Mouse (Mus musculus) midbrain, embryonic 11.5 days (tissue): Measurements from ENCODE around the gene Adam19. TPM values are rescaled to one million over a fixed set of nuclear protein-coding genes. Genes with fewer than 3 reads are reported as not detected.

Source experiments
- ATAC-seq: fragments of 200-750 bp; cut with Nextera tagmentation; 2 replicates; pipeline ENCODE4 v1.8.0; 2017; ENCODE audit warnings: moderate TSS enrichment, moderate library complexity; ENCODE audit not compliant: low FRiP score
- DNase-seq: peaks from one replicate; pipeline ENCODE4 v3.0.0; 2015; ENCODE audit warnings: low spot score; ENCODE audit errors: missing footprints
- H3K27ac ChIP-seq: fragments of 300-500 bp; sonication (generic); 2 replicates; pipeline ENCODE4 v1.5.1; 2014; ENCODE audit warnings: low read depth, low read length
- H3K27me3 ChIP-seq: fragments of 300-500 bp; sonication (generic); 2 replicates; pipeline ENCODE4 v1.6.1; 2014; ENCODE audit warnings: mild to moderate bottlenecking, low read length, moderate library complexity, mixed read lengths; ENCODE audit not compliant: control insufficient read depth, insufficient read depth
- H3K36me3 ChIP-seq: fragments of 300-500 bp; sonication (generic); 2 replicates; pipeline ENCODE4 v1.6.1; 2014; ENCODE audit warnings: mild to moderate bottlenecking, low read length, moderate library complexity, mixed read lengths; ENCODE audit not compliant: control insufficient read depth, insufficient read depth
- H3K4me1 ChIP-seq: fragments of 300-500 bp; sonication (generic); 2 replicates; pipeline ENCODE4 v1.6.1; 2014; ENCODE audit warnings: low read length; ENCODE audit not compliant: control insufficient read depth, insufficient read depth
- H3K4me2 ChIP-seq: fragments of 300-500 bp; sonication (generic); 2 replicates; pipeline ENCODE4 v1.6.1; 2014; ENCODE audit warnings: mild to moderate bottlenecking, moderate library complexity
- H3K4me3 ChIP-seq: fragments of 300-500 bp; sonication (generic); 2 replicates; pipeline ENCODE4 v1.5.1; 2014; ENCODE audit warnings: low read depth, low read length
- H3K9ac ChIP-seq: fragments of 300-500 bp; sonication (generic); 2 replicates; pipeline ENCODE4 v1.6.1; 2014; ENCODE audit warnings: low read length
- H3K9me3 ChIP-seq: fragments of 300-500 bp; sonication (generic); 2 replicates; pipeline ENCODE4 v1.6.1; 2016; ENCODE audit warnings: low read length; ENCODE audit not compliant: control insufficient read depth
- WGBS: fragments of 180-500 bp; shearing (Covaris S2); extraction: QIAGEN DNeasy Blood & Tissue Kit; methylation state at CpG from one replicate; pipeline ENCODE4 v1.1.7; 2014; 5-methylcytosine and 5-hydroxymethylcytosine counted together
- polyA plus RNA-seq: library from polyadenylated mRNA; unstranded; fragments of >200 nt; fragmentation: Nextera tagmentation; extraction: Ambion mirVana; gene quantifications from 2 replicates; pipeline ENCODE4 v1.2.1, GENCODE M21; 2014

The Adam19 gene
- polyA plus RNA-seq, 1 experiment from 2014 or later = 6.1 TPM

- no peaks in the 10 kb centered on the region for H3K27me3 ChIP-seq
- H3K4me1 ChIP-seq = no peaks in the 10 kb centered on the region
- H3K4me2 ChIP-seq = no peak overlapping the region
- WGBS = 88% methylated on average over 8 of the region's 8 CpGs
- no peak overlapping the region for H3K4me3 ChIP-seq
- H3K9ac ChIP-seq = no peak overlapping the region
- DNase-seq (no peak), ATAC-seq (no peak)
- H3K9me3 ChIP-seq = no peaks in the 10 kb centered on the region
- no peak overlapping the region for H3K27ac ChIP-seq
- no peaks in the 10 kb centered on the region for H3K36me3 ChIP-seq
Measured at GRCm38 (mm10) chr11:46110156-46110944, 54.6 kb downstream of the Adam19 start.

- no peaks in the 10 kb centered on the region for H3K36me3 ChIP-seq
- H3K4me1 ChIP-seq = no peaks in the 10 kb centered on the region
- ATAC-seq (no peak), DNase-seq (no peak)
- 73% methylated on average over 1 of the region's 1 CpGs for WGBS
- H3K9ac ChIP-seq = no peak overlapping the region
- H3K4me3 ChIP-seq = no peak overlapping the region
- no peak overlapping the region for H3K27ac ChIP-seq
- H3K9me3 ChIP-seq = no peaks in the 10 kb centered on the region
- no peaks in the 10 kb centered on the region for H3K27me3 ChIP-seq
- H3K4me2 ChIP-seq = no peak overlapping the region
Measured at GRCm38 (mm10) chr11:46110945-46111287, 55.1 kb downstream of the Adam19 start.

GRCm38 (mm10) chr11:46113211-46113610 is 57.4 kb downstream of the Adam19 start:
- Histone ChIP-seq H3K27ac (no peak overlapping the region), H3K4me3 (no peak overlapping the region), H3K9ac (no peak overlapping the region), H3K36me3 (no peaks in the 10 kb centered on the region), H3K9me3 (no peaks in the 10 kb centered on the region), H3K27me3 (no peaks in the 10 kb centered on the region), H3K4me2 (no peak overlapping the region), H3K4me1 (no peaks in the 10 kb centered on the region)
- DNase-seq (no peak), ATAC-seq (no peak)
- 82% methylated on average over 3 of the region's 3 CpGs for WGBS

GRCm38 (mm10) chr11:46114221-46114620 is 58.4 kb downstream of the Adam19 start:
- ATAC-seq = no peak
- WGBS = 89% methylated on average over 7 of the region's 7 CpGs
- no peak overlapping the region for H3K4me2 ChIP-seq

GRCm38 (mm10) chr11:46115011-46115410 is 59.2 kb downstream of the Adam19 start:
- H3K9ac ChIP-seq = no peak overlapping the region
- H3K27me3 ChIP-seq = no peaks in the 10 kb centered on the region
- no peak for ATAC-seq
- no peak overlapping the region for H3K4me3 ChIP-seq
- H3K4me2 ChIP-seq = no peak overlapping the region
- H3K9me3 ChIP-seq = no peaks in the 10 kb centered on the region
- 65% methylated on average over 4 of the region's 4 CpGs for WGBS
- no peak for DNase-seq
- no peaks in the 10 kb centered on the region for H3K36me3 ChIP-seq
- no peak overlapping the region for H3K27ac ChIP-seq
- no peaks in the 10 kb centered on the region for H3K4me1 ChIP-seq

More at GRCm38 (mm10) chr11:46114221-46114620, 58.4 kb downstream of the Adam19 start:
- H3K27me3 ChIP-seq = no peaks in the 10 kb centered on the region
- no peaks in the 10 kb centered on the region for H3K4me1 ChIP-seq
- H3K27ac ChIP-seq = no peak overlapping the region
- no peaks in the 10 kb centered on the region for H3K9me3 ChIP-seq
- no peak overlapping the region for H3K4me3 ChIP-seq
- no peaks in the 10 kb centered on the region for H3K36me3 ChIP-seq
- no peak for DNase-seq
- H3K9ac ChIP-seq = no peak overlapping the region

- Histone ChIP-seq H3K4me1 (no peaks in the 10 kb centered on the region), H3K36me3 (no peaks in the 10 kb centered on the region), H3K27ac (no peak overlapping the region), H3K4me2 (no peak overlapping the region), H3K9me3 (no peaks in the 10 kb centered on the region), H3K27me3 (no peaks in the 10 kb centered on the region), H3K4me3 (no peak overlapping the region), H3K9ac (no peak overlapping the region)
- DNase-seq = no peak
- no peak for ATAC-seq
- WGBS = 86% methylated on average over 9 of the region's 9 CpGs
Measured at GRCm38 (mm10) chr11:46115411-46116173, 59.8 kb downstream of the Adam19 start.

- Histone ChIP-seq H3K4me3 (no peak overlapping the region), H3K27me3 (no peaks in the 10 kb centered on the region), H3K36me3 (no peaks in the 10 kb centered on the region), H3K27ac (no peak overlapping the region), H3K9me3 (no peaks in the 10 kb centered on the region), H3K4me2 (no peak overlapping the region), H3K4me1 (no peaks in the 10 kb centered on the region), H3K9ac (no peak overlapping the region)
- no peak for DNase-seq
- WGBS = 90% methylated on average over 2 of the region's 2 CpGs
- ATAC-seq = no peak
Measured at GRCm38 (mm10) chr11:46116510-46116909, 60.7 kb downstream of the Adam19 start.

- no peak overlapping the region for H3K4me3 ChIP-seq
- H3K9ac ChIP-seq = no peak overlapping the region
- WGBS = 35% methylated on average over 4 of the region's 4 CpGs
- no peaks in the 10 kb centered on the region for H3K9me3 ChIP-seq
- H3K4me2 ChIP-seq = no peak overlapping the region
- DNase-seq (no peak), ATAC-seq (no peak)
- H3K36me3 ChIP-seq = no peaks in the 10 kb centered on the region
- H3K4me1 ChIP-seq = no peaks in the 10 kb centered on the region
- H3K27ac ChIP-seq = no peak overlapping the region
- no peaks in the 10 kb centered on the region for H3K27me3 ChIP-seq
Measured at GRCm38 (mm10) chr11:46119624-46120023, 63.8 kb downstream of the Adam19 start.

- no peaks in the 10 kb centered on the region for H3K36me3 ChIP-seq
- H3K4me3 ChIP-seq = no peak overlapping the region
- 89% methylated on average over 10 of the region's 10 CpGs for WGBS
- H3K27me3 ChIP-seq = no peaks in the 10 kb centered on the region
- no peaks in the 10 kb centered on the region for H3K9me3 ChIP-seq
- ATAC-seq = no peak
- DNase-seq = no peak
- no peaks in the 10 kb centered on the region for H3K4me1 ChIP-seq
- no peak overlapping the region for H3K9ac ChIP-seq
- H3K4me2 ChIP-seq = no peak overlapping the region
- H3K27ac ChIP-seq = no peak overlapping the region
Measured at GRCm38 (mm10) chr11:46120084-46120483, 64.3 kb downstream of the Adam19 start.
